Mouse (Mus musculus) macrophage (primary cell): ENCODE data around the gene Rpl4. TPM values are rescaled to one million over a fixed set of nuclear protein-coding genes. Genes with fewer than 3 reads are reported as not detected.
"Not testable (repeated sequence)": the region's sequence is repeated elsewhere in the genome, so short reads cannot be mapped to it uniquely, and the experiment has no call there.

Experiments
- H3K27ac ChIP-seq: fragments of 350-480 bp; formaldehyde crosslinking; 2 replicates; pipeline ENCODE4 v1.9.0; 2021
- H3K36me3 ChIP-seq: fragments of 350-480 bp; formaldehyde crosslinking; 2 replicates; pipeline ENCODE4 v1.9.0; 2021; ENCODE audit errors: inconsistent target
- H3K4me3 ChIP-seq: fragments of 350-480 bp; formaldehyde crosslinking; 2 replicates; pipeline ENCODE4 v1.9.0; 2021; ENCODE audit errors: inconsistent target
- H3K79me2 ChIP-seq: fragments of 350-480 bp; formaldehyde crosslinking; 2 replicates; pipeline ENCODE4 v1.9.0; 2021; ENCODE audit errors: inconsistent target
- WGBS: methylation state at CpG from one replicate; pipeline ENCODE4 v1.1.7; 2026; ENCODE audit warnings: inconsistent platforms; ENCODE audit not compliant: missing documents; 5-methylcytosine and 5-hydroxymethylcytosine counted together
- polyA plus RNA-seq: library from polyadenylated mRNA; stranded (reverse); fragments of 250-400 nt; gene quantifications from 3 replicates; pipeline ENCODE4 v1.2.4, GENCODE M21; 2018; ENCODE audit warnings: inconsistent platforms

Gene Rpl4
- polyA plus RNA-seq, 1 experiment from 2014 or later: 739 TPM

DNA sequence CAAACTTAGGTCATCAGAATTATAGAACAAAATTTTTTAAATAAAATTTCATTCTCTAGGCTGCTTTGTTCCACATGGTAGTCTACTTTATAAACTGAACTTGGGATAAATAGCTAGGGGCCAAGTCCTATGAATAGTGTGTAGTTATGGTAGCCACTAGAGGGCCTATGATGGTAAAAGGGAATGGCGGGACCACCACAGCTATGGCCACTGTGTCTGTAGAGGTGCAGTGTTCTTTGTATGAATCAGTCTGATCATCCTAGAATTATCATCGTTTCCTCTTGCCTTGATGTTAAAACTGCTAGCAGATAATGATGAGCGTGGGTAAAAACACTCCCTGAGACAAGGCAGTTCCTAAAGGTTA lies 5.4 kb downstream of the Rpl4 start:
- H3K4me3 ChIP-seq: peak overlapping the region; percentile 88; the same call in 1 of the 2 replicates
- peaks cover 40% of the 10 kb centered on the region for H3K79me2 ChIP-seq
- 52% methylated on average over 3 of the region's 3 CpGs for WGBS
- peaks cover 42% of the 10 kb centered on the region for H3K36me3 ChIP-seq
- peak overlapping the region; percentile 77 for H3K27ac ChIP-seq

DNA sequence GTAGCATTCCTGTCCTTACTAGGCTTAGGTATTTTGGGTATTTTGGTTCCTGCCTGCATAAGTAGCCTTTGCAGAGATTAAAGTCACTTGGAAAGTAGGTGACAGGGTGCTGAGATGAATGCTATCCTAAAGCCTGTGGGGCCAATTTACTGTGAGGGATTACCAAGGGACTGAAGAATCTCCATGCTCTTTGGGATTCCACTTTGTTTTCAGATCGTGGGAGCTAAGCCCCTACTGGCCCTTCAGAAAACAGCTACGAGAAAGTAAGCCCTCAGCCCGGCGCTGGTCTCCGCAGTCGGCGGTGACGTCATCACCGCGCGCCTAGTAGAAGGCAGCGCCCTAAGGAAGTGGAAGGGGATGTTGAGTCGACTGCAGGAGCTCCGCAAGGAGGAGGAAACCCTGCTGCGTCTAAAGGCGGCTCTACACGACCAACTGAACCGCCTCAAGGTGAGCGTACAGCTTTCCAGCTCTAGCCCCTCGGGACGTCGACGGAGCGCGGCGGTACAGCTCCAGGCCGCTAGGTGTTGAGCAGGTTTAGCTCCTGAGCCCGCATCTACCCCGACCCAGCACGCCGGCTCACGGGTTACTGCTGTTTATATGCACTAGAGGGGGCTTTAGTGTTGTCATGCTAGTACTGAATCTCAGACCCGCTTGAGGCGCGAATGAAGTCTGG lies 5.9 kb downstream of the Rpl4 start, which contains the start of gene Snapc5:
Snapc5 (plus strand) TSS at position 301 of the 673 bp plus-strand sequence.
- under 1% methylated on average over 35 of the region's 35 CpGs for WGBS
- peaks cover 35% of the 10 kb centered on the region for H3K79me2 ChIP-seq
- peak within 1 kb of the TSS; percentile 77 for H3K27ac ChIP-seq
- peak within 1 kb of the TSS; percentile 88 for H3K4me3 ChIP-seq
- peaks cover 42% of the 10 kb centered on the region for H3K36me3 ChIP-seq

DNA sequence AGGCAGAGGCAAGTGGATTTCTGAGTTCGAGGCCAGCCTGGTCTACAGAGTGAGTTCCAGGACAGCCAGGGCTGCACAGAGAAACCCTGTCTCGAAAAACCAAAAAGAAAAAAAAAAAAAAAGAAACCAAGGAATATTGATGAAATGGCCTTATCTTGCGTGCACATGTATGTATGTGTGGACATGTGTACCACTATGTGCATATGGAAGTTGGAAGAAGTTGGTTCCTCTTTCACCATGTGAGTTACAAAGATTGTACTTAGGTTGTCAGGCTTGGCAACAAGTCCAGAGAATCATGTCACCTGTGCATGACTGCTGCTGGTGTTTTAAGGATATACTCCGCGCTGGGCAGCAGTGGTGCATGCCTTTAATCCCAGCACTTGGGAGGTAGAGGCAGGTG lies 10.1 kb downstream of the Rpl4 start:
- not testable (repeated sequence) for H3K27ac ChIP-seq, H3K4me3 ChIP-seq
- WGBS: 100% methylated on average over 3 of the region's 5 CpGs
- Histone ChIP-seq H3K79me2 (peaks cover 11% of the 10 kb centered on the region; the same call in 1 of the 2 replicates), H3K36me3 (peaks cover 44% of the 10 kb centered on the region)

DNA sequence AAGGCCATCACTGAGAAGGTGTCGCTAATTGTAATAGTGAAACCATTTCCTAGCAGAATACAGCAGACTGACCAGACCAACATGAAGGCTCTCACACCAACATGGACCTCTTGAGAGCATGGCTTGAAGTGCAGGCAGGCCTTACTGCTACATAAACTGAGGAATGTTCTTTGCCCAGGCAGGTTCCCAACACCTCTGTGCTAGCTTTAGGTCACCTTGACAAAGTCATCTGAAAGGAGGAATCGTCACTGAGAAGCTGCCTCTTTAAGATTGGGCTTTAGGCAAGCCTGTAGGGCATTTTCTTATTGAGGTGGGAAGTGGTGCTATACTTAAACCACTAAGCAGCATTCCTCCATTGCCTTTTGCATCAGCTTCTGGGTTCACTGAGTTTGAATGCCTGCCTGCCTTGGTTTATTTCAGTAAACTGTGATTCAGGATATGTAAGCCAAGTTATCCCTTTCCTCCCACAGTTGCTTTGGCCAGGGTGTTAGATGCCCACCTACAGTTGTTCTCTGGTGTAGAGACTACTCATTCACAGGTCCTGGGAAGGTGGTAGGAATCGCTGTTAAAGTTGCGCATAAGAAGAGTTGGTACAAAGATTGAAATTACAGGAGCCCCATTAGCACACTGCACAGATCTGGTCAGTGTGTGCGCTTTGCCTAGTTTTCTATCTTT lies 11.1 kb downstream of the Rpl4 start:
- no peak overlapping the region for H3K27ac ChIP-seq
- peaks cover 11% of the 10 kb centered on the region; the same call in 1 of the 2 replicates for H3K79me2 ChIP-seq
- H3K4me3 ChIP-seq: no peak overlapping the region
- H3K36me3 ChIP-seq: peaks cover 54% of the 10 kb centered on the region
- WGBS: 98% methylated on average over 5 of the region's 5 CpGs

DNA sequence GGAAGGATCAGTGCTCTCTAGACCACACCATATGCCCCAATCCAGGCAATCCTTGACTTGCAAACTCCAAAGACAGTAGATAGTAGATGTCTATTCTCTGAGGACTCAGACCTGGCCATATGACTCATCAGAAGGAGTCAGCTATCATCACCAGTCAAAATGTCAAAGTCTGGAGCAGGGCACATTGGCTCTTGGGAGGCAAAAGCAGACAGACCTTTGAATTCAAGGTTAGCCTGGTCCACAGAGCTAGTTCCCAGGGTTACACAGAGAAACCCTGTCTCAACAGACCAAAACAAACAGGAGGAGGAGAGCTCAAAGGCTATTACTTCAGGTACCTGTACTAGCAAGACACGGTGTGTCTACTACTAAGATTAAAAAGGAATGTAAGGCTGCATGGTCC lies 20.7 kb downstream of the Rpl4 start:
- no peak overlapping the region for H3K27ac ChIP-seq
- no peak overlapping the region for H3K4me3 ChIP-seq
- 100% methylated on average over 1 of the region's 1 CpGs for WGBS
- peaks cover 76% of the 10 kb centered on the region for H3K36me3 ChIP-seq
- no peaks in the 10 kb centered on the region for H3K79me2 ChIP-seq

DNA sequence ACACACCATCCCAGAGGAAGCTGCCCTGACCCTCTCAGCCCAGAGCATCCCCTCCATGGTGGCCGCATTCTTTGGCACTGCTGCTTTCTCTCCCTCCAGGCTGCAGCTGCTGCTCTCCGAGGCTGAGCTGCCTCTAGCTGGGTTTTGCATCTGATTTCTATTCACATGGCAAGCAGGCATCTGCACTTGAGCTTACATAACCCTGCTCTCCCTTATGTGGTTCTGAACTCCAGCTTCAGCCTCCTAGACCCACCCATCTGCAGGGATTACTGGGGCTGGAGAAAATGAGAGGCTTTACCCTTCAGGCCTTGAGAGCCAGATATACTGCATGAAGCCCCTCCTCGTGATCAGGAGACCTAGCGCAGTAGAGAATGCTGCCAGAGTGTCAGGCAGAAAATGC lies 22.4 kb downstream of the Rpl4 start:
- WGBS: 96% methylated on average over 4 of the region's 4 CpGs
- H3K27ac ChIP-seq: no peak overlapping the region
- H3K79me2 ChIP-seq: no peaks in the 10 kb centered on the region
- H3K4me3 ChIP-seq: no peak overlapping the region
- H3K36me3 ChIP-seq: peaks cover 64% of the 10 kb centered on the region; the same call in 1 of the 2 replicates

DNA sequence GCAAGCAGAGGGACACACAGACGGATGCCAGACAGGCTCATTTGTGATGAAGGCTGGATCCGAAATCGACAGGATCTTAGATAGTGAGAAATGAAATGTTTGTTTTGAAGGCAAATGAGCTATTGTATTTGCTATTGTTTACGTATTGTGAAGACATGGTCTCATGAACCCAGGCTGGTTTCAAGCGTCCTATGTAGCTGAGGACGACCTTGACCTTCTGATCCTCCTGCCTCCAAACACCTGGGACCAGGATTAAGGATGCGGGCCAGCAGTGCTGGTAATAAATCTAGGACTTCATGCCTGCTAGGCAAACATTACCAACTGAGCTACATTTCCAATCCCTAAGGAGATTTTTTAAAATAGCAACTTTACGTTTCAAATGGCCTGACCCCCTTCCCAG lies 24.3 kb downstream of the Rpl4 start:
- peaks cover 54% of the 10 kb centered on the region; the same call in 1 of the 2 replicates for H3K36me3 ChIP-seq
- no peak overlapping the region for H3K27ac ChIP-seq
- H3K79me2 ChIP-seq: no peaks in the 10 kb centered on the region
- H3K4me3 ChIP-seq: no peak overlapping the region
- 95% methylated on average over 8 of the region's 8 CpGs for WGBS

DNA sequence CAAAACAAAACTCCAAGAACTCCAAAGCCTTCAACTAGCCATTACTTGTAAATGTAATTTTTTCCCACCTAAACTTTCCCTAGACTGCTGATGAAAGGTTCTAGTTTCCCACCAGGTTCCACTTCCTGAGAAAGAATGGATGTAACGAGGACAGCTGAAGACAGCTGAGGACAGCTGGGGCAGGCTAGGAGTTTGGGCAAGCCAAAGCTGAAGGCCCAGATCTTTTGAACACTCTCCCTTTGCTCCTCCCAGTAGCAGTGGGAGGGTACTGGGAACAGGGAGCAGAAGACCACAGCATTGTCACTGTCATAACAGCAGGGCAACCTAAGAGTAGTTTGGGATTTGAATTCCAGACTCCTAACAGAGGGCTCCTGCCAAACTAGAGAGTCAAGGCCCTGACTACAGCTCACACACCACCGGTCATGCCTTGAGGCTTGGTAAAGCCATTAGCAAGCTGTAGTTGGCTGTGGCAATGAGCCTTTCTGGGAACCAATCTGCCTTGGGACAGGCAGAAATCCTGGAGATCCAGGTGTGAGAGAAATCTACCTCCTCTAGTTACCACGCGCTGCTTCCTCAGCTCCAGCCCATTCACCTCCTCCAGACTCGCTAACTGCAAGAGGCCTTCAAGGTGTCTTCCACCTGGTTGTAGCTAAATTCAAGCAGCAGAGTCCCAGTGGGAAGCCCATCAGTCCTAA lies 25.0 kb downstream of the Rpl4 start:
- Histone ChIP-seq H3K36me3 (peaks cover 47% of the 10 kb centered on the region; the same call in 1 of the 2 replicates), H3K27ac (no peak overlapping the region), H3K79me2 (no peaks in the 10 kb centered on the region), H3K4me3 (no peak overlapping the region)
- WGBS: 96% methylated on average over 5 of the region's 5 CpGs

DNA sequence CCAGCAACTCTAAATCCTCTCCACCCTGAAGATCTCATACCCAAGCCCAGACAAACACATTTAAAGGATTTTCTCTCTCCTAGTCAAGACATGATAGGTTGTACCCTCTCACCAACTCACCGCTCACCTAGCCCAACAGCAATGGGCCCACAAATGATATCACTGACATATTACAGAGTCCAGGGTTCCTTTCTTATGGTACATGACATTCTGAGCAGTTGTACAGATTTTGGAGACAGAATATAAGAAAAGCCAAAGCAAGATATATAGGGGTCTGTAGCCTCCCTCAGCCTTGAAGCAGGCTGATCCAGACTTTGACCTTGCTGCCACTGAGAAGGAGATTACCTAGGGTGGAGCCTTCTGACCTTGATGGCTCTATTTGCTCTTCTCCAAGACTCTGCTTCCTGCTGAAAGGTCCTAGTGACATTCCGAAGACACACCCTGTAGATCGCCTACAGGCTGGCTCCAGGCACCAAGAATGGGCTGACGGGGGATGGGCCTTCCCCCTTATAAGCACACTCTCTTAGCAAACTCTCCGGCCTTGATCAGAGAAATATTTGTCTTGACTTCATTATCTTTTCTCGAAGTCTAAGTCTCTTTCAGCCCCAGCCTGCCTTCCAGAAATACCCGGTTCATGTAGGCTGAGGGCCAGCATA lies 25.7 kb downstream of the Rpl4 start:
- H3K79me2 ChIP-seq, H3K27ac ChIP-seq, H3K4me3 ChIP-seq: not testable (repeated sequence)
- H3K36me3 ChIP-seq: peaks cover 42% of the 10 kb centered on the region; the same call in 1 of the 2 replicates
- 95% methylated on average over 7 of the region's 7 CpGs for WGBS

DNA sequence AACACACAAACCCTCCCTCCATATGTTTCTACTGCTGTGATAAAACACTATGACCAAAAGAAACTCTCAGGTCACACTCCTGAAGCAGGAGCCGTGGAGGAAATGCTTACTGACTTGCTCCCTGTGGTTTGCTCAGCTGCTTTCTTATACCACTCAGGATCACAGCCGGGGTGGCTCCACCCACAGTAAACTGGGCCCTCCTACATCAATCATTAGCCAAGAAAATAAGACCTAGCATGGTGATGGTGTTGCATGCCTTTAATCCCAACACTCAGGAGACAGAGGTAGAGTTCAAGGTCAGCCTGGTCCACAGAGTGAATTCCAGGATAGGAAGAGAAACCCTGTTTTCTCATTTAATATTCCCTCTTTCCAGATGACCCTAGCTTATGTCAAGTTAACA lies 26.7 kb downstream of the Rpl4 start:
- Histone ChIP-seq H3K79me2 (no peaks in the 10 kb centered on the region), H3K27ac (no peak overlapping the region), H3K36me3 (peaks cover 43% of the 10 kb centered on the region; the same call in 1 of the 2 replicates), H3K4me3 (no peak overlapping the region)
- 85% methylated on average over 2 of the region's 2 CpGs for WGBS

DNA sequence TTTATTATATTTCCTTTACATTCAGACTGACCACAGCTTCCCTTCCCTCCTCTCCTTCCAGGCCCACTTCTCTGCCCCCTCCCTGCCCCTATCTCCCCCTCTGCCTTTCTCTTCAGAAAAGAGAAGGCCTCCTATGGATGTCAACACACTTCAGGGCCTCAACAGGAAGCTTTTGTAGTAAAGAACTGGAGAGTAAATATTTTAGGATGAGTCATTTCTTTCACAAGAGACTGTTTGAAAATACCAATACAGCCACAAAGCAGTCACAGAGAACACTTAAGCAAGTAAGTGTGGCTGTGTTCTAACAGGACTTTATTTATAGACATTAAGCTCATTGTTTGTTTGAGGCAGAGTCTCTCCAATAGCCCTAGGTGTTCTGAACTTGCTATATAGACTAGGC lies 29.2 kb downstream of the Rpl4 start:
- peaks cover 49% of the 10 kb centered on the region; the same call in 1 of the 2 replicates for H3K36me3 ChIP-seq
- no peaks in the 10 kb centered on the region; the same call in 1 of the 2 replicates for H3K79me2 ChIP-seq
- H3K27ac ChIP-seq: no peak overlapping the region
- no peak overlapping the region for H3K4me3 ChIP-seq

DNA sequence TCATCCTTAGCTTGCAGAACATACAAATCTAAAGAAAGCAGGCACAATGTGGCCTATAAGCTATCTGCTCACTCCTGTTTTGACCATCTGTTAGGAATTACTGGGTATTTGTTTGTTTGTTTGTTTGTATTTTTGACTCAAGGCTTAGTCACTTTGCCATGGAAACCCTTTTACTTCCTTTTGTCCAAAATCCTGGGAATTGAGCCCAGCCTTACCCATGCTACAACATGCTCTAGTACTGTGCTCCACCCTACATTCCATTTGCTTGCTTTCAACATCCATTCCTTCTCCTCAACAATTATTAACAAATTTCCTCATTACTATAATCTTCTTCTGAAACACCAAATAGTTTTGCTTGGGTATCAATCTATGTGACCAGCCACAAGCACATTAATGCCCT lies 29.7 kb downstream of the Rpl4 start:
- Histone ChIP-seq H3K79me2 (no peaks in the 10 kb centered on the region; the same call in 1 of the 2 replicates), H3K27ac (no peak overlapping the region), H3K36me3 (peaks cover 49% of the 10 kb centered on the region; the same call in 1 of the 2 replicates), H3K4me3 (no peak overlapping the region)

DNA sequence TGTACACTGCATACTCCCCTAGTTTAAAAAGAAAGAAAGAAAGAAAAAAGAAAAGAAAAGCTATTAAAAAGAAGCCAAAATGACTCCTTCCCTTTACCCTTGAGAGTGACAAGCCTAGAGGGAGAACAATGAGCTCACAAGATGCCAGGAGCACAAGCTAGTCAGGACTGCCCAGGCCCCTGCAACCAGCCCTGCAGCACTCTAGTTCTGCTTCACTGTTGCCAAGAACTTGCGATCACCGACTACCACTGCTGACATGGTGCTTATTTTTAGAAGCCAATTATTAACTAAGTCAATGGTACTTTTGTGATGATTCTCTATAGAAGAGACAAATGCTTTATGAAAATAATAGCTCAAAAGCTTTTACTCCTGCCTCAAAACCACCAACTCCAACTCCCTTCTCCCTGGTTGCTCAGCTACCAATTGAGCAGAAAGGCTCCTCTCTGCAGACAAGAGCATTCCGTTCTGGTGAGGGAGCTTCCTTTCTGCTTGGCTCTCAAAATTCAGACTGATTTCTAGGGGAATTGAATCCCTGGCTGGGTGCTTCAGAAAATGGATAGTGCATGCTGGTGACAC lies 34.4 kb downstream of the Rpl4 start:
- peaks cover 60% of the 10 kb centered on the region for H3K36me3 ChIP-seq
- no peaks in the 10 kb centered on the region; the same call in 1 of the 2 replicates for H3K79me2 ChIP-seq
- no peak overlapping the region for H3K4me3 ChIP-seq
- 93% methylated on average over 3 of the region's 3 CpGs for WGBS
- no peak overlapping the region for H3K27ac ChIP-seq

DNA sequence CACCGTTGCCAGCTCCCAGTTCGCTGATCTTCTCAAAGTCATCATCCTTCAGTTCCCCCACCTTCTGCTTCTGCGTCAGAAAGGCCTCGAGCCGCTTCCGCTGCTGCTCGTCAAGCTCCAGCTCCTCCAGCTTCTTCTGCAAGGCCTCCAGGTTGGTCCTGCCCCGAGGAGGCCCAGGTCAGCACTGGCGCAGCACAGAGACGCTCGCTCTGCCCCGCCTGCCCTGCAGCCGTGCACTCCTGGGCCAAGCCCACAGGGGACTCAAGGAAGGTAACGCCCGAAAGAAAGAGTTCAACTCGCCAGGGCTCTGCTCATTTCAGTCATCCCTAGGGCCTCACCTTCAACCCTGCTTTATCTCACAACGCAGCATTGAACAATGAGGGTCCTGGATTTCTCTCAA lies 41.3 kb downstream of the Rpl4 start:
- H3K36me3 ChIP-seq: peaks cover 27% of the 10 kb centered on the region

More for the DNA sequence above, 41.3 kb downstream of the Rpl4 start:
- no peak overlapping the region for H3K4me3 ChIP-seq
- 97% methylated on average over 17 of the region's 17 CpGs for WGBS
- H3K27ac ChIP-seq: no peak overlapping the region
- peaks cover 65% of the 10 kb centered on the region for H3K79me2 ChIP-seq
